Mouse (Mus musculus) Muller cell, postnatal 12 days (primary cell): ENCODE data around the gene Spata9.
"Not testable (repeated sequence)": the region's sequence is repeated elsewhere in the genome, so short reads cannot be mapped to it uniquely, and the experiment has no call there.

ENCODE experiments used
- DNase-seq: peaks from one replicate; pipeline ENCODE4 v3.0.0-alpha.2; 2015; ENCODE audit errors: inconsistent ontology term

Spata9 gene

GRCm38 (mm10) chr13:75966850-75967249 lies at the start of gene Spata9:
TSS of gene Spata9 (plus strand) at chr13:75967150.
- no peak for DNase-seq

DNA sequence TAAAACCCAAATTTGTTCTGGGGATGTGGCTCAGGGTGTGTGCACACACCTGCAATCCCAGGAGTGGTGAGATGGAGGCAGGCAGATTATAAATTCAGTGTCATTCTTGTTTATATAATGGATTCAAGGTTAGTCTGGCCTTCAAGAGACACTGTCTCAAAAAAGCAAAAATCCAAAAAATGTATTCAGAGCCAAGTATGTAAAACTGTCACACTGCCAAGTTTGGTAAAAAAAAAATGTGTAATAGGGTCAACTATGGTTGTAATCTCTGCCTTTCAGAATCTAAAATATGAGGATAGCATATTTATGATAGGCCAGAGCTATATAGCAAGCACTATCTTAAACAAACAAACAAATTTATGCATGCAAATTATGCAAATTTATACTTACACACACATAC lies 39.0 kb upstream of the Spata9 start:
- DNase-seq, result peak; percentile 52

DNA sequence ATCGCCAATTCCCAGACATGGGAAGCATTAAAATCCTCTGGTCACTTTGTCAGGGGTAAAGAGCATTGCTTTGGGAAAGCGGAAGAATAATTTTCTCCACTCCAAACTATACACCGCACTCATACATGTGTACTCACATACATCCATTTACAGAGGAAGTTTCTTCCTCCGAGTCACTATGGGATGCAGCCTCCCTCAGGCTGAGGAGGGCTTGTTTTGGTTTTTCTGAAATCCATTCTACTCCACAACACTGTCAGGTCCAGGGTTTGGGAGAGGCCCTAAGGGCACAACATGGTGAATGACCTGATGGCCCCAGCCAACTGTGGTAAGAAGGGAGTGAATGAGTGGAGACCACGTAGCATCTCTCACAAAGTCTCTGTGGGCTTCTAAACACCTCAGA lies 37.9 kb upstream of the Spata9 start:
- not testable (repeated sequence) for DNase-seq

- no peak for DNase-seq
Observed at GRCm38 (mm10) chr13:75930023-75930422, 36.9 kb upstream of the Spata9 start.

DNA sequence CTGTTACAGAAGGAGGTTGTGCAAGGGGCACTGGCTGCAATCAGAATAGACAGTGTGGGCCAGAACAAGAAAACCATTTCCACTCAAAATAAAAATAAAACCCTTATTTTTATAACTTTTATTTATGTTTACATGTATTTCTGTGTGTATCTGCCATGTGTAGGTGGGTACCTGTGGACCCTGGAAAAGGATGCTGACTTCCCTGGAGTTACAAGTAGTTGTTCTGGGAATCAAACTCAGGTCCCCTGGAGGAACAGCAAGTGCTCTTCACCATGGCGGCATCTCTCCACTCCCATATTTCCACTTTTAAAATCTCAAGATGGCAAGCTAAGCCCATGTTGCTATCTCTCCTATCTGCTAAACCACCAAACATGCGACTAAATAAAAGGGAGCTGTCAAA lies 36.3 kb upstream of the Spata9 start:
- no peak for DNase-seq

- peak; percentile 63 for DNase-seq
Observed at GRCm38 (mm10) chr13:75931073-75931472, 35.9 kb upstream of the Spata9 start.

DNA sequence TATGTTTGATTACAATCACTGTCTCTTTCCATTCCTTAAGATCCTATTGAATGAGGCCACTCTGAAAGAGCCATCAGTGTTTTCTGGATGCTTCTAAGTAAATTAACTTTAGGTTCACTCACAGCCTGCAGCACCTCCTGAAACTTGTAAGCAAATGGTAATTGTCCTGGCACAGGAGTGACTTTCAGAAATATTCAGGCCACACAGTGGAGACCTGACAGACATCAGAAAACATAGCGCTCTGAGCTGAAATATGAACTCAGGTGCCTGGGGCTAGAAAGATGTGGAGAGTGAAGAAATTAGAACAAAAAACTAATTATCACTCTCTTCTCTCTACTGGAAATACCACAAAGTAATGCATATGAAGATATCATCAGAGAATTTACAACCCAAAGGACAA lies 33.7 kb upstream of the Spata9 start:
- DNase-seq, result no peak

- DNase-seq, result no peak
Observed at GRCm38 (mm10) chr13:75938866-75939265, 28.1 kb upstream of the Spata9 start.

DNA sequence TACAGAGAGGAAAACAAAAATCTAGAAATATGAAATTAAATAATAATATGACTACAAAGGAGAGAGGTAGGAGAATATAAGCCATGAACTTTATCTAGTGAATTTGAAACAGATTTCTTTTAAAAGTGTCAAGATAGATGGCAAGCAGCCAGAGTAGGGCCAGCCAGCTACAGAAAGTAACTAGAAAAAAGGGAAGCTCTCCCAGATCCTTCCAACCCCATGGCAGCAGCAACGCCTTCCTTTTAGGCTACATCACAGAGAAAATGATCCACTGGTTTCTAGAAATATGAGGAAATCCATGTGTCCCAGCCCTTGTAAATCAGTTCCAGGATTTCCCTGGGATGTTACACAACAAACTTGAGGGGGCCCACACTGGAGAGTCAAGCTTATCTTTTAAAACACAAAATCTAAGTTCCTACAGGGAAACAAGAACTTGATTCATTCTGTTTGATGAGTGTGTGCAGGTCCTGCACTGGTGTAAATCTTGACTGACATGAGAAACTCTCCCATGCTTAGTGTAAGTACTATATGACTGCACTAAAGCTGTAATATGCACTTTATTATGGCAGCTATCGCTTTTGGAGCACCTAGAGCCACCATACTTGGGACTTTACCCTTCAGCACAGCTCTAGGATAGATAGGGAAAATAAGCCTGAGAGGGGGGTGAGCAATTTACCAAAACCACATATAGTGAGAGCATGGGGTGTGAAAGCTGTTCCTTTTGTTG lies 26.0 kb upstream of the Spata9 start:
- no peak for DNase-seq

- DNase-seq, result peak; percentile 21
Observed at GRCm38 (mm10) chr13:75941518-75942295, 25.2 kb upstream of the Spata9 start.

- no peak for DNase-seq
Observed at GRCm38 (mm10) chr13:75942731-75943130, 24.2 kb upstream of the Spata9 start.

GRCm38 (mm10) chr13:75943189-75944043 lies 23.5 kb upstream of the Spata9 start, which contains the start of gene Rhobtb3:
TSS of gene Rhobtb3 (minus strand) at chr13:75943925.
- peak; percentile 93 for DNase-seq

- peak; percentile 89 for DNase-seq
Observed at GRCm38 (mm10) chr13:75944044-75944820, 22.7 kb upstream of the Spata9 start.

DNA sequence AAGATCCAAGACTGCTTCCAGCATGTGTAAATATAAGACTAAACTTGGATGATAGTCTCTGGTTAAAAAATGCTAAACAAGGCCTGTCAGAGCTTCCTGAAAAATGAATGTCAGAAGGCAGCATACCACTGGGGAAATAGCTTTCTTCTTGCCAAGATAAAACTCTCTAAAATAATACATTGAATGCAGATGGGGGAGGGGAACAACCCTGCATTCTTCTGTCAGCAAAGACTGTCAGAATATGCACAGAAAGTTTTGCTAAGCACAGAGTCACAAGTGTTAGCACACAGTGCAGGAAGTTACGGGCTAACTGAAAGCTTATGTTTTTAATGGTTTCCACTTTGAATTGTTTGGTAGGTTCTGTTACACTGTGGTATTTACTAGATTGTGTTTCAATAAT lies 16.7 kb upstream of the Spata9 start:
- peak; percentile 40 for DNase-seq

- DNase-seq, result no peak
Observed at GRCm38 (mm10) chr13:75955357-75955992, 11.5 kb upstream of the Spata9 start.

DNA sequence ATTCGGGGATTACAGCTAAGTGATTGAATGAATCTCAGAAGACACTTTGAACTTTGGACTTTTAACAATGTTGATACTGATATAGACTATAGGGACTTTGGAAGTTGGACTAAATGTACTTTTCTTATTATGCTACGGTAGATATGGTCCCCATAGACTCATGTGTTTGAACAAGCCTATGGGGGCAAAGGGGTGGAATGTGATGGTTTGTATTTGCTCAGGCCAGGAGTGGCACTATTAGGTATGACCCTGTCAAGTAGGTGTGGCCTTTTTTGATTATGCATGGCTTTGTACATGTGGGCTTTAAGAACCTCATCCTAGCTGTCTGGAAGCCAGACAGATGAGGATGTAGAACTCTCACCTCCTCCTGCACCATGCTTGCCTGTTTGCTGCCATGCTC lies 7.5 kb downstream of the Spata9 start:
- DNase-seq, result no peak

GRCm38 (mm10) chr13:75975629-75976028 lies 8.7 kb downstream of the Spata9 start:
- DNase-seq, result no peak

- no peak for DNase-seq
Observed at GRCm38 (mm10) chr13:75976218-75976617, 9.3 kb downstream of the Spata9 start.

DNA sequence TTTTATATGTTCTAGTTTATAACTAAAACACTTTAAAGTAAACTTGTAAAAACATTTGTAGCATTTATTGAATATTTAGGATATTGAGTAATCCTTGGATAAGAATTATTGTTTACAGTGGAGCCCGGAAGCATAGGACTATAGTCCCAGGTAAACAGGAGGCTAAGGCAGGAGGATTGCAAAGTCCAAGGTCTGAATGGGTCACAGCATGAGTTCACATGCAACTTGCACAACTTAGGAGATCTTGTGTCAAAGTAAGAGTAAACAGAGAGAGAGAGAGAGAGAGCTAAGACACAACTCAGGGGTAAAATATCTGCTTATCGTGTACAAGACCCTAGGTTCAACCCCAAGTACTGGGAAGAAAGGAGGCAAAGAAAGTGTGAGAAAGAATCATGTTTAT lies 9.7 kb downstream of the Spata9 start:
- DNase-seq, result no peak

GRCm38 (mm10) chr13:75981901-75982300 lies 15.0 kb downstream of the Spata9 start:
- no peak for DNase-seq

- peak; percentile 46 for DNase-seq
Observed at GRCm38 (mm10) chr13:75988096-75988495, 21.1 kb downstream of the Spata9 start.
